Mouse (Mus musculus): ENCODE measurements around the gene Sema4b. TPM values are rescaled to one million over a fixed set of nuclear protein-coding genes. Genes with fewer than 3 reads are reported as not detected.

The Sema4b gene
- total RNA-seq, 1 experiment: 50.1 TPM

- H3K9me3 ChIP-seq (ENCODE audit: control insufficient read depth, insufficient read depth, low read depth, low read length): no peaks in the 10 kb centered on the region
- no peaks in the 10 kb centered on the region for H3K4me1 ChIP-seq (ENCODE audit: control insufficient read depth in 2 of 2, insufficient read depth in 2 of 2, low read length in 2 of 2, poor library complexity in 1 of 2)
- H3K27ac ChIP-seq (ENCODE audit: insufficient read depth, low read depth, low read length, poor library complexity, severe bottlenecking): no peak overlapping the region
- in situ Hi-C loops (cut with MboI; ENCODE audit: low sequenced_read_pairs in 2 of 2, unreplicated experiment in 2 of 2): no loop called here
- H3K36me3 ChIP-seq (ENCODE audit: control insufficient read depth, insufficient read depth, low read length, poor library complexity, severe bottlenecking): no peaks in the 10 kb centered on the region
- no peak for DNase-seq (ENCODE audit: low read depth, low spot score)
- H3K9ac ChIP-seq (ENCODE audit: insufficient read depth, low read depth, low read length, poor library complexity, severe bottlenecking): no peak overlapping the region
- TF ChIP-seq ZC3H11A (IDR thresholded peaks at IDR 0.05; ENCODE audit: borderline replicate concordance, low read depth, low read length) (no peak), ZNF384 (IDR thresholded peaks at IDR 0.05; ENCODE audit: low read depth, low read length) (no peak)
- no peak overlapping the region for H3K4me3 ChIP-seq (ENCODE audit: insufficient read depth in 1 of 2, low read depth in 1 of 2, low read length in 2 of 2, poor library complexity in 1 of 2, severe bottlenecking in 1 of 2)
These were observed 14.3 kb upstream of the Sema4b start for GRCm38 (mm10) chr7:80172069-80172956.

- Histone ChIP-seq H3K9me3 (ENCODE audit: control insufficient read depth, insufficient read depth, low read depth, low read length) (no peaks in the 10 kb centered on the region), H3K4me3 (ENCODE audit: insufficient read depth in 1 of 2, low read depth in 1 of 2, low read length in 2 of 2, poor library complexity in 1 of 2, severe bottlenecking in 1 of 2) (no peak overlapping the region), H3K4me1 (ENCODE audit: control insufficient read depth in 2 of 2, insufficient read depth in 2 of 2, low read length in 2 of 2, poor library complexity in 1 of 2) (peaks cover 0 to 2% of the 10 kb centered on the region in 2 experiments; a peak in 1 of 4 replicates), H3K9ac (ENCODE audit: insufficient read depth, low read depth, low read length, poor library complexity, severe bottlenecking) (no peak overlapping the region), H3K36me3 (ENCODE audit: control insufficient read depth, insufficient read depth, low read length, poor library complexity, severe bottlenecking) (no peaks in the 10 kb centered on the region), H3K27ac (ENCODE audit: insufficient read depth, low read depth, low read length, poor library complexity, severe bottlenecking) (no peak overlapping the region)
- DNase-seq (ENCODE audit: low read depth, low spot score): no peak
- in situ Hi-C loops (cut with MboI; ENCODE audit: low sequenced_read_pairs in 2 of 2, unreplicated experiment in 2 of 2): no loop called here
- TF ChIP-seq ZNF384 (IDR thresholded peaks at IDR 0.05; ENCODE audit: low read depth, low read length) (no peak), ZC3H11A (IDR thresholded peaks at IDR 0.05; ENCODE audit: borderline replicate concordance, low read depth, low read length) (no peak), HCFC1 (IDR thresholded peaks at IDR 0.05; ENCODE audit: borderline replicate concordance, insufficient read depth, low read length) (no peak), MAFK (IDR thresholded peaks at IDR 0.05; ENCODE audit: insufficient read depth, low read depth, low read length) (no peak), CHD2 (IDR thresholded peaks at IDR 0.05; ENCODE audit: low read depth, low read length) (no peak)
These were observed 10.5 kb upstream of the Sema4b start for GRCm38 (mm10) chr7:80176159-80176558.

GRCm38 (mm10) chr7:80177438-80177837, 9.2 kb upstream of the Sema4b start:
- H3K4me3 ChIP-seq (ENCODE audit: insufficient read depth in 1 of 2, low read depth in 1 of 2, low read length in 2 of 2, poor library complexity in 1 of 2, severe bottlenecking in 1 of 2): no peak overlapping the region
- H3K36me3 ChIP-seq (ENCODE audit: control insufficient read depth, insufficient read depth, low read length, poor library complexity, severe bottlenecking): no peaks in the 10 kb centered on the region
- no peak for TF ChIP-seq MAFK (IDR thresholded peaks at IDR 0.05; ENCODE audit: insufficient read depth, low read depth, low read length)
- no peak for TF ChIP-seq ZNF384 (IDR thresholded peaks at IDR 0.05; ENCODE audit: low read depth, low read length)
- TF ChIP-seq ZC3H11A (IDR thresholded peaks at IDR 0.05; ENCODE audit: borderline replicate concordance, low read depth, low read length): no peak
- no peak for TF ChIP-seq CHD2 (IDR thresholded peaks at IDR 0.05; ENCODE audit: low read depth, low read length)
- no peak for TF ChIP-seq HCFC1 (IDR thresholded peaks at IDR 0.05; ENCODE audit: borderline replicate concordance, insufficient read depth, low read length)
- no peaks in the 10 kb centered on the region for H3K9me3 ChIP-seq (ENCODE audit: control insufficient read depth, insufficient read depth, low read depth, low read length)
- DNase-seq (ENCODE audit: low read depth, low spot score): no peak
- H3K27ac ChIP-seq (ENCODE audit: insufficient read depth, low read depth, low read length, poor library complexity, severe bottlenecking): no peak overlapping the region
- H3K9ac ChIP-seq (ENCODE audit: insufficient read depth, low read depth, low read length, poor library complexity, severe bottlenecking): no peak overlapping the region
- peaks cover 0 to 2% of the 10 kb centered on the region in 2 experiments; a peak in 1 of 4 replicates for H3K4me1 ChIP-seq (ENCODE audit: control insufficient read depth in 2 of 2, insufficient read depth in 2 of 2, low read length in 2 of 2, poor library complexity in 1 of 2)
- in situ Hi-C loops (cut with MboI; ENCODE audit: low sequenced_read_pairs in 2 of 2, unreplicated experiment in 2 of 2): no loop called here

- no peak for DNase-seq (ENCODE audit: low read depth, low spot score)
- H3K9me3 ChIP-seq (ENCODE audit: control insufficient read depth, insufficient read depth, low read depth, low read length): no peaks in the 10 kb centered on the region
- H3K4me1 ChIP-seq (ENCODE audit: control insufficient read depth in 2 of 2, insufficient read depth in 2 of 2, low read length in 2 of 2, poor library complexity in 1 of 2): peaks cover 0 to 2% of the 10 kb centered on the region in 2 experiments; a peak in 1 of 4 replicates
- H3K27ac ChIP-seq (ENCODE audit: insufficient read depth, low read depth, low read length, poor library complexity, severe bottlenecking): no peak overlapping the region
- no peak for TF ChIP-seq CHD2 (IDR thresholded peaks at IDR 0.05; ENCODE audit: low read depth, low read length)
- no peak for TF ChIP-seq HCFC1 (IDR thresholded peaks at IDR 0.05; ENCODE audit: borderline replicate concordance, insufficient read depth, low read length)
- TF ChIP-seq MAFK (IDR thresholded peaks at IDR 0.05; ENCODE audit: insufficient read depth, low read depth, low read length): no peak
- TF ChIP-seq ZC3H11A (IDR thresholded peaks at IDR 0.05; ENCODE audit: borderline replicate concordance, low read depth, low read length): no peak
- TF ChIP-seq ZNF384 (IDR thresholded peaks at IDR 0.05; ENCODE audit: low read depth, low read length): no peak
- in situ Hi-C loops (cut with MboI; ENCODE audit: low sequenced_read_pairs in 2 of 2, unreplicated experiment in 2 of 2): no loop called here
- H3K36me3 ChIP-seq (ENCODE audit: control insufficient read depth, insufficient read depth, low read length, poor library complexity, severe bottlenecking): no peaks in the 10 kb centered on the region
- no peak overlapping the region for H3K4me3 ChIP-seq (ENCODE audit: insufficient read depth in 1 of 2, low read depth in 1 of 2, low read length in 2 of 2, poor library complexity in 1 of 2, severe bottlenecking in 1 of 2)
- no peak overlapping the region for H3K9ac ChIP-seq (ENCODE audit: insufficient read depth, low read depth, low read length, poor library complexity, severe bottlenecking)
These were observed 8.5 kb upstream of the Sema4b start for GRCm38 (mm10) chr7:80178037-80178729.
